Mouse (Mus musculus) gastrocnemius, postnatal 10 days (tissue): ENCODE results near the gene Fer. TPM values are rescaled to one million over a fixed set of nuclear protein-coding genes. Genes with fewer than 3 reads are reported as not detected.

Source experiments
- DNase-seq: peaks from one replicate; pipeline ENCODE4 v3.0.0; 2021; ENCODE audit warnings: mixed read lengths
- total RNA-seq, 2 experiments: library from RNA; stranded (reverse); gene quantifications; 2 replicates each; pipeline ENCODE4 v1.2.3; 2021

Gene Fer
- total RNA-seq, 2 experiments from 2014 or later, result 17.6 to 21.3 TPM

DNA sequence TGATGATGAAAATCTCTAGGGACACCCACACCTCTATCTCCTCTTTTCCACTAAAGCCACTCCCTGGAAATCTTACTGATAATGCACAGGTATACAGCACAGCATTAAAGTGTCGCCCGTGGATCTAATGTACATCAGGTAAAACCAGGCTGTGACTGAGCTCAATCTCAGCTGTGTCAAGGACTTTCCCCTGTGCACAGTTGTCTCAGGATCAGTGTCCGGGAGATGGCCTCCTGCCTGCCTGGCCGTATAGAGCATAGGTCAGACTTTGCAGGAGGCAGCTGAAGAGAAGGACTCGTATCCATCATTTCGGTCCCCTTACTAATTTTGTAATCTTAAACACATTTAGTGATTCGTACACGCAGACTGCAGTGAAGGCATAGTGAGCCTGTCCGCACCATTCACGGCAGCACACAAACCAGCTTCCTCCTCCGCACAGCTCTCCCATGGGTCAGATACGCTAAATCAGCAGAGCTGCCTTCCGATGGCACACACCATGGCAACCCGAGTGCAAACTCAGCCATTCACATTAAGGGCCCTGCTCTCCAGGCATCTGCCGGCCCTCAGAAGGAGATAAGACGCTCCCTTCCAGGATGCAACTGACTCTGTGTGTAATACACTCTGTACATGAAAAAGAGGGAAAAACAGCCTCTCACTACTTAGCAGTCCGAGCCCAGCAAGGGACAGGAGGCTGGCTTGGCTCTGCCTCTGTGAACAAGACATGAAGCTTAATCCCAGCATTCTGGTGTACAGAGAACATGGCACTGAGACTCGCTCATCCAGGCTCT is 277.4 kb downstream of the Fer start:
- DNase-seq, result no peak

DNA sequence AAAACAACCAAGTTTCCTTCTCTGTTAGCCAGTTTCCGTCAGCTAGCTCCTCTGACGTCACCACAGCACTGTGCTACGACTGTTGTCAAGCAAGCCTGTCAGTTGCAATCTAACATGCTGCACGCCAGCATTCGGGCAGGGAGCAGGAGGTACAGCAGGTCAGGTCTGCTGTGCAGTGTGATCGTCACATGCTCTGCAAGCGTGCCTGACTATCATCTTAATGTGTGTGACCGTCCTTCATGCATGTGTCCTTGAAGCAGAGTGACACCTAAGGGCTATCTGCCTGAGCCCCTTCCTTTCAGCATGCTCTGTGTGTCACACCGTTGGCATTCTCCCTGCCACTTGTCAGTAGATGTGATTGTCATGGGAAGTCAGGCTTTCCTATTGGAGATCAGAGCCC is 279.0 kb downstream of the Fer start:
- no peak for DNase-seq

DNA sequence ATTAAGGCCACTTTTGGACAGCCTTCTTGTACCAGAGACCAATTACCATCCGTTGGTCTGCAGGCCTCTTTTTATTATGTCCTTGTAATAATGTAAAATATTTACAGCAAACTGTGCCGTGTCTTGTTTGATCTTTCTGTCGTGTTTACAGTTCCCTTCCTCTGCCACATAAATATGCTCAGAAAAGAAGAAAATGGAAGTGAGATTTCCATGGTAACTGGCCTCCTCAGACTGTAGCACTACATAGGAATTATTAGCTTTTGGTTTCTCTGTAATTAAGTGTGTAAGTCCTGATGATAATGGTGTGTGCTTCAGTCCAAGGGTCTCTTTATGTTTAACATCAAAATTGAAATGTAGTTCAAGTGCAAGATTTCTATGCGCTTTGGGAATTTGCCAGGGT is 283.5 kb downstream of the Fer start:
- no peak for DNase-seq

DNA sequence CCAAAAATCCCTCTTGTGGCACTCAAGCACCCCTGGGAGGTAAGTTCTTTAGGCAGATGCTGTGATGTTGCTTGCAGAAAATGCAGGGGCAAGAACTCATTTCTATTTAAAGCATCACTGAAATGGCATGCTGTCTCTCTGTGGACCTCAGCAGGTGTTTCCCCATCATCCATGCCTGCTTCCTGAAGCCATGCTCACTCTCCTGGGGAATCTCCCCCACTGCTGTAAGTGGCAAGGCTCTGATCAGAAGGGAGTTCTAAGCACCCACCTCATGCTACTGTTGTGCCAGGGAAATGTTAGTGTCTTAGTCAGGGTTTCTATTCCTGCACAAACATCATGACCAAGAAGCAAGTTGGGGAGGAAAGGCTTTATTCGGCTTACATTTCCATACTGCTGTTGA is 287.9 kb downstream of the Fer start:
- DNase-seq, result no peak

DNA sequence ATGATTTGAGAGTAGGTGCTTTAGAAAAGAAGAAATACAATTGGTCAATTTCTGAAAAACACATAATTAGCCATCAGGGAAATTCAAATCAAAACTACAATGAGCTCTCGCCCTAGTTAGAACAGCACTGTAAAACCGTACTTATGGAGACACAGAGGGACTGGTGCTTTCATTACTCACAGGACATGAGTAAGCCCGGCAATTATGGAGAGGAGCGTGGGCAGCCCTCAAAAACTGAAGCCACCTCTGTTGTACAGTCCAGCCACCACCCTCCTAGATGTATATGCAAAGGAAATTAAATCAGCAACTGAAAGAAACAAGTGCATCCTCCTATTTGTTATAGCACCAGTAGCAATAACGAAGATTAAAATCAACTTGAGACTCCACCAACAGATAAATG is 304.9 kb downstream of the Fer start:
- no peak for DNase-seq

DNA sequence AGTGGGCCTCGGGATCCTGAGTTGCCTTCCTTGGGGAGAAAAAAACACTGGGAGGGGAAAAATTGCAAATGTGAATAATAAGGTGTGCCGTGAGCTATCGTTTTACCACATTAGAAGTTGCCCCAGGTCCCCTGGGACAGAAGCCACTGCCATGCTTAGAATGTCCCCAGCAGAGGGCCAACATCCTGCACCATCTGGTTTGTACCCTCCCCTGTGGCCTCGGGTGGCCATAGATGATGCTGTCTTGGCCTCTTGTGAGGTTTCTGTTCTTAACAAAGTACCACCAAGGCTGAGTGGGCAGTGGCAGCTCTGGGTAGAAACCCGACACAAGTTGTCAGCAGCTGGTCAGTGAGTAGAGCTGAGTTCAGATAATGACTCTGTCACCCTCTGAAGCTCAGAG is 307.2 kb downstream of the Fer start:
- DNase-seq, result no peak

DNA sequence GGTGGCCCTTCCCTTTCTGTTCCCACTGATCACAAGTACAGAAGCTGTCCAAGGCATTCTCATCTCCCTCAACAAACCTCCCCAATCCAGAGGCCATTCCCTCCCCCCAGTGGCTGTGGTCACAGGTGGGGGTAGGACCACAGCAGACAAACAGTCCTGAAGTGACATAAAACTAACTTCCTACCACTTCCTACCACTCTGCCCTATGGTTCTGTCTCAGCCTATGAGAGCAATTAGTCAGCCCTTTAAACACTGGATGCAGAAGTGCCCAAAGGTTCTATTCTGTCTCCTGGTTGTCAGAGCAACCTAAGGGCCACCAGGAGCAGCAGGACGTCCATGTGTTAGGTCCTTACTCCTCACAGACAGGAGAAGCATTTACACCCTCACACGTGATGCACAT is 309.6 kb downstream of the Fer start:
- no peak for DNase-seq

DNA sequence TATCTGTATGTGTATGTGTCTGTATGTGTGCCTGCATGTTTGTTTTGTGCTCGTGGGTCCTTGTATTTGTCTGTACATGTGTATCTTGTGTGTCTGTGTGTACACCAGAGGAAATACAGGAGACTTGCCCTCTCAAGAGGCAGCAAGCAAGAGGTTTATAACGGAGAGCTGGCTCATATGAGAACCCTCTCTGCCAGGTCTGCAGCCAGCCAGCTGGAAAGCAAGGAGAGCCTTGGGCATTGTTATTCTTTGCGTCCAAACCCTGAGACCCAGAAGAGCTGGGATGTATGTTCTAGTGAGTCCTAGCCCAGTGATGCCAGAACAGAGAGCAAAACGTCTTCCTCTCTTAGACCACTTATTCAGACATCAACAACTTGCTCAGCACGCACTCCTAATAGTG is 317.7 kb downstream of the Fer start:
- DNase-seq, result no peak

DNA sequence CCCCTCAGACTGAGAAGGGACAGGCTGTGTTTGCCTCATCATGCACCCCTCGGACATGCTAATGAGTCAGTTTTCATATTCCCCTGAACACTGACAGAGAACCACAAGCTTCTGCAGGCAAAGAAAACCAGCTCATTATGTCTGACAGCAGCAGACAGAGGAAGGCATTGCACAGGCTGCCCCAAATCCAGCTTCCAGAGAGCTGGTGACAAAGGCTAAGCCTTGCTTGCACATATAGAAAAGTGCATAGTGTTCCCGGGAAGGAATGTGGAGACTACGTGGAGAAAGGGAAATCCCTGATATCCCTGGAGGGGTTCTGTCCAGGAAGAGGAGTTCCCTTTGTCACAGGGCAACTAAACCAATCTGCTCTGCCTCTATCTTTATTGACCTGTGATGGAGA is 318.4 kb downstream of the Fer start:
- DNase-seq, result no peak

DNA sequence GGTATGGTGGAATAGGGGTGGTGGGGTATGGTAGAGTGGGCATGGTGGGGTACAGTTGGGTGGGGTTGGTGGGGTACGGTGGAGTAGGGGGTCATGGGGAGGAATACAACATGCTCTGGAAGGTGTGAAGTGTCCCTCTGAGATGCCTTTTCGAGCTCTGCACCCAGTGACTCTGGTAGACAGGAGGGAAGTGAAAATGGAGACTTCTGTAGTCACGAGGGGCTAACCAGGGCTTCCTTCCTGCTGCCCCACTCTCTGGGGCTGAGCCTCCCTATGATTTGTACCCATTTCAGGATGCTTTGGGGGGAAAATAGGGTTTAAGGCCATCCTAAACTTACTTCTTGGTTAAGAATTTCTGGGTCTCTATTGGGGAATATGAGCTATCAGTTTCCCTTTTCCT is 319.7 kb downstream of the Fer start:
- DNase-seq, result no peak

DNA sequence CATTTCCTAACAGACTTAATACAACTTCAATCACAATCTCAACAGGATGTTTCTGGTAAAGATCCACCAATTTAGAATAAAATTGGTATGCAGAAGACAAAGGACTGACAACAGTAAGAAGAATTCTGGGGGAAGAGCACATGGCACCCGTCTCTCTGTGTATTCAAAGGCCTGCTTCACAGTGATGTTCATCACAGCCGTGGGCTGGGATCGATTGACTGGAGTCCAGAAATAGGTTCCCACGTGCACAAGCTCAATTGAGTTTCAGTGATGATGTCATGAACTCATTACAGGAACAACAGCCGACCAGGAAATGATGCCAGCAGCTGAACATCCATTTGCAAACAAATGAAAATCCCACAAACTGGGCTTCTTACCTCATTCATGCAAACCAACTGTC is 320.3 kb downstream of the Fer start:
- no peak for DNase-seq

Other genes with a start within 250 kb of the Fer start
- under 1 TPM in 1 of 2 experiments, not detected in 1; 0.73 TPM for gene A930002H24Rik, start 729 bp downstream of the Fer start, total RNA-seq